Mouse (Mus musculus): Measurements from ENCODE around the gene Rhou. TPM values are rescaled to one million over a fixed set of nuclear protein-coding genes. Genes with fewer than 3 reads are reported as not detected.

Gene Rhou
- polyA plus RNA-seq, 1 experiment, result 26.2 TPM

DNA sequence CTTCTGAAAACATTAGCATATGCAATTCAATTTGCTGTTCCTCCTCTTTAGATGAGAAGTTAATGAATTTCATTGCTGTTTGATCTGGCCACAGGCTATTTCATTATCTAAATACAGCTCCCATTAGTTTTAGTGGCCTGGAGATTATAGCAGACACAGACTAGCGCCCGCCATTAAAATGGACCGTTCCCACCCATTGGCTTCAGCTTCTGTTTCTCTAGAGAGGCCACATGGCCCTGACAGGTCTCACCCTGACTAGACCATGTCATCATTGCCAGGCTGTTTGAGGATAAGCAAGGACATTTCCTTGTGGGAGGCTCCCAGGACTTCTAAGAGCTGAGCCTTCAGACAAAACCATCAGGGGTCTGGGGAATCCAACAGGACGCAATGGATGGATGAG is 31.7 kb downstream of the Rhou start:
- no peak for DNase-seq (ENCODE audit: extremely low spot score in 1 of 2, low spot score in 1 of 2)

DNA sequence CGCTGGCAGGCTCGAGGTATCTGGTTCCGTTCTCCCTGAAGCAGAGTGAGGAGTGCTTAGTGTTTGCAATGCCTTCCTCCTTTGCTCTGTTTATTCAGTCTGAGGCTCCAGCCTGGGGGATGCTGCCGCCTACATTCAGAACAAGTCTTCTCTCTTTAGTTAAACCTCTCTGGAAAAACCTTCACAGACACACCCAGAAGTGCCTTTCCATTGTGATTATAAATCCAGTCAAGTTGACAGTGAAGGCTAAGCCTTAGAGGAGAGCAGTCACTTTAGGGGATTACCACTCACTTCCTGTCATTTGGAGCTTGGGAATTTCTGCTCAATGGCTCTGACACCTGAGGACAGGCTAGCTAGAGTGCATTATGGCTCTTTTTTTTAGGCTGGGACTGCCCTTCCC is 34.1 kb downstream of the Rhou start:
- no peak for DNase-seq (ENCODE audit: extremely low spot score in 1 of 2, low spot score in 1 of 2)

DNA sequence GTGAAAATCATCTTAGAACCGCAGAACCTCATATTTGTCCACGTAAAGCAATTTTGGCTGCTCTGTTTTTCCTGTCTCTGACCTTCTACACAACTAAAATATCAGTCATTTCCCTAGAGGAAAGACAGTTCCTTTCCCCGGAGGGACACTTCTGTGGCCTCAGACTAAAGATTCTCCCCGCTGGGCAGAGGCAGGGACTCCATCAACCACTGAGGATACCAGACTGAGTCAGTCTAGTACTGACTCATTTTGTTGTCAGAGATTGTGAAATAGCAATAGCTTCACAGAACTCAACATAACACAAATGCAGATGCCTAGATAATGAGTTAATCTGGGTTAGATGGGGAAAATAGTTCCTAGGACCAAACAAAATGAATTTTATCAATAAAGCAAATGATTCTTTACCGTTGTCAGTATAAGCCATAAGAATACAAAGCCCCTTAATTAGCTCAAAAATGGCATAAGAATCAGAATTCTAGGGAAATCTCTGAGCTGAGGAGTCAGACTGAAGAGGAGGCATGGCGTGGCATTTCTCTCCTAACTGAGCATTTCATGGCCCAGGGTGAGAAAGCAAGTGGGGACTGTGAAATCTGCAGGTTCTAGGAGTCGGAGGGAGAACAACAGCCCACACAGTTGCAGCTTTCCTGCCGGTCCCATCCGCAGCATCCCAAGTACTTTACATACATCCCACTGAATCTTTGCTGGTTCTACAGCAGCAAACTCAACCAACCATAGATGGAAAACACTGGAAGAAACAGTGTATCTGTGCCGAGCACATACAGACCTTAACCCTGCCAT is 38.6 kb downstream of the Rhou start:
- peak in 1 of 2 experiments; percentile 38 for DNase-seq (ENCODE audit: extremely low spot score in 1 of 2, low spot score in 1 of 2)

DNA sequence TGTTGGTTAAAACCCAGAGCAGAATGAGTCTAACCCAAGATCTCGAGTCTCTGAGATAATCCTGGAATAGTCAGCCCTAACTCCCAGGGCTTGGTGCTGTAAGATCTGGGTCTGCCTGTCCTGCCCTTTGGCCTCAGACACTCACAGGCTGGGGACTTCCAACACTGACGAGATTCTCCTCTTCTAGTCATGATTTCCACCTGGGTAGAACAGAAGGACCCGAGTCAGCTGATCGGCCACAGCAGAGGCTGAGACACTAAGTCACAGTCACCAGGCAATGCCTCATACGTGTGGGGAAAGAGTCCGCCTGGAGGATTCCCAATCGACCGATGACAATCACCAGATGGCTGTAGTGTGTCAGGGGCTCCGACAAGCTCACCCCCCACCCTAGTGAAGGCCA is 42.4 kb downstream of the Rhou start:
- no peak for DNase-seq (ENCODE audit: extremely low spot score in 1 of 2, low spot score in 1 of 2)

DNA sequence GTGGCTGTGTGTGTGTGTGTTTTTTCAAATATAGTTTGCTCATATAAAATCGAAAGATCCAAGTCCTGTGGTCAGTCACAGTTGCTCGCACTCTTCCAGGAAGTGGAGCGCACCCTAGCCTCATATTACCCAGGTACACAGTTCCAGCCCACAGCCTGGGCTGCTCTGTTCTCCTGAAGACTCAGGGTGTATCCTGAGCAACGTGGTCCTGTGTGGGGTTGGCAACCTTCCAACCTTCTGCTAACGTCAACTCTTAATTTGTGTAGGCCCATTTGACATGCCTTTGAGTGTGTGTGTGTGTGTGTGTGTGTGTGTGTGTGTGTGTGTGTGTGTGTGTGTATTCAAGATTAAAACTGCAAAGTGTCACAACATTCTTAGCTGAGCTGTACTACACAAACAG is 43.6 kb downstream of the Rhou start:
- no peak for DNase-seq (ENCODE audit: extremely low spot score in 1 of 2, low spot score in 1 of 2)

DNA sequence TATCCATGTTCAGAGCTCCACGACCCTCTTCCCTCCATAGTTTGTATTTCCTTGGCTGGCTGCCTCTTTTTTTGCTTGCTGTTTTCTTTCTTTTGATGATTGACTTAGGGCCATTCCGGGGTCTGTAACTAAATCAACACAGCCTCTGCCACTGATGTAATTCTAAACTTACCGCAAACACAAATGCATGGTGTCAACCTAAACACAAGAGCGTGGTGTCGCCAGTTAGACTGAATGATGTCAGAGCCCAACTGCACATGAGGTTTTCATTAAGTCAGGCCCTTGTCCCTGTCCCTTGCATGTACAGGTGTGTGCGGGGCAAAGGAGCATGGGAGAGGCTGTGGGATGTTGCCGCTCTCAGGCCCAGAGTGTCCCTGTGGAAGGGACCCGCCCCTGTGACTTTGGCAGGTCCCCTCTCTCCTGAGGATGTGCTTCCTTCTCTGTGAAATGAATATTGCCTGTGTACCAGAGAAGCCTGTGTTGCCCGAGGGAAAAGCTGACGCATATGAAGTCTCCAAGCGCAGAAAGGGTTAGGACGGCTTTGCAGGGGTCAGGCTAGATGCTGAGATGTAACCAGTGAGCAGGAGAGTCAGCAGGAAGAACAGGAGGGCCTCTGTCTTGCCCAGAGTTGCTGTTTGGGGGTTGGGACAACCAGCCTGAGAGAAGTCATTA is 46.8 kb downstream of the Rhou start:
- DNase-seq (ENCODE audit: extremely low spot score in 1 of 2, low spot score in 1 of 2), result no peak

GRCm38 (mm10) chr8:123701952-123702587 is 48.3 kb downstream of the Rhou start:
- DNase-seq (ENCODE audit: extremely low spot score in 1 of 2, low spot score in 1 of 2), result no peak

- no peak for DNase-seq (ENCODE audit: extremely low spot score in 1 of 2, low spot score in 1 of 2)
Measured at GRCm38 (mm10) chr8:123705376-123705775, 51.6 kb downstream of the Rhou start.

DNA sequence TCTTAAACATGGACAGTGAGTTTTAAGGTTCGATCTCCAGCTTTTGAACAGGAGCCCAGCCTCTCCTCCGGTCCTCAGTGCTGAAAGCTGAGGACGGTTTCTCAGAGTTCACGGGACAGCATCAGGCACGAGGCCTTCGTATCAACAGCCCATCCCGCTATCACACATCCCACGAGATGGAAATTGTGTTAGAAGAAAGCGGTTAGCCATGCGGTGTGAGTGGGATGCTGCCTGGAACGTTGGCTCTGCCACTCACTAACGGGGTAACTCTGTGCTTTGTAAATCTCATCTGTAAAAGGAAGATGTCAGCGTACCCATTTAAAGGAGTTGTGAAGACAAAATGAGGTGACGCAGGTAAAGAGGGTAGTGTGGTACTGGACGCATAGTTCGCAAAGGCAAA is 53.4 kb downstream of the Rhou start:
- DNase-seq (ENCODE audit: extremely low spot score in 1 of 2, low spot score in 1 of 2), result peak in 1 of 2 experiments; percentile 75

- no peak for DNase-seq (ENCODE audit: extremely low spot score in 1 of 2, low spot score in 1 of 2)
Measured at GRCm38 (mm10) chr8:123708729-123709128, 55.0 kb downstream of the Rhou start.

DNA sequence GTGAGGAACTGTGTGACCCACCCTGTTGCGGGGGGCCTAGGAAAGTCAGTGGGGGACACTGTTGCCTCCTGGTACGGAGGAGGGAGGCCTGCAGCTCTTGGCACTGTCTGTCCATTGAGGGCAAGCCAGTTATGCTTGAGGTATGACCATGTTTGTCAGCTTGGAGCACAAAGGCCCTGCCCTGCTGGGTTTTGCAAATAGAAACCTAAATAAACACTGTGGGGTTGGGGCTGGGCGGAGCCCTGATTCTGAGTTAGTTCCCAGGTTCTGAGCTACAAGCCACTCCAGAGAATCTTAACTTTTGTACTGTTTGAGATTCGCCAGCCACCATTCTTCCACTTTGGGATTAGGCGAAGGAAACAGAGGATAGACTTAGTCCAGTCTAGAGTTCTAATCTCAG is 56.6 kb downstream of the Rhou start:
- DNase-seq (ENCODE audit: extremely low spot score in 1 of 2, low spot score in 1 of 2), result no peak

Other genes with a start within 250 kb of the Rhou start
- gene Mc1r, start 246.8 kb upstream of the Rhou start, polyA plus RNA-seq (2012; rRNA removed), result 0.04 and 0.06 TPM in 2 replicates
- gene Tubb3, start 242.5 kb upstream of the Rhou start, polyA plus RNA-seq (2012; rRNA removed), result 668 and 684 TPM in 2 replicates
- 41.5 and 41.8 TPM in 2 replicates for gene Def8, start 230.4 kb upstream of the Rhou start, polyA plus RNA-seq (2012; rRNA removed)
- gene Afg3l1, start 176.0 kb upstream of the Rhou start, polyA plus RNA-seq (2012; rRNA removed), result 24.3 and 26.3 TPM in 2 replicates
- 22.0 and 24.5 TPM in 2 replicates for gene Dbndd1, start 138.5 kb upstream of the Rhou start, polyA plus RNA-seq (2012; rRNA removed)
- gene Gas8, start 135.1 kb upstream of the Rhou start, polyA plus RNA-seq (2012; rRNA removed), result 42.5 and 43.5 TPM in 2 replicates
- 67.3 and 73.3 TPM in 2 replicates for gene Rab4a, start 152.1 kb downstream of the Rhou start, polyA plus RNA-seq (2012; rRNA removed)
- gene Ccsap, start 206.3 kb downstream of the Rhou start, polyA plus RNA-seq (2012; rRNA removed), result 59.0 and 63.9 TPM in 2 replicates
- gene Acta1, start 240.8 kb downstream of the Rhou start, polyA plus RNA-seq (2012; rRNA removed), result 20.1 and 24.7 TPM in 2 replicates